7 mouse cellular contexts compared by ENCODE assay signal in the genomic region with DNA sequence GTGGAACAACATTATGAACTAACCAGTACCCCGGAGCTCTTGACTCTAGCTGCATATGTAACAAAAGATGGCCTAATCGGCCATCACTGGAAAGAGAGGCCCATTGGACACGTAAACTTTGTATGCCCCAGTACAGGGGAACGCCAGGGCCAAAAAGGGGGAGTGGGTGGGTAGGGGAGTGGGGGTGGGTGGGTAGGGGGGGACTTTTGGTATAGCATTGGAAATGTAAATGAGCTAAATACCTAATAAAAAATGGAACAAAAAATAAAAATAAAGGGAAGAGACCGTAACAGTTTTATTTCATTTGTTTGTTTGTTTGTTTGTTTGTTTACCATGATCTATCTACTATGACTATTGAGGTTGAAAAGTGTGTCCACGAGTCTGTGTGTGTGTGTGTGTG.
A peak's percentile ranks its signal among the peaks of the same experiment; 100 is the strongest.
DNase-seq lines count a peak whose midpoint lies in the region; ATAC-seq and TF ChIP-seq lines count a peak whose summit lies in the region.
"Not testable (repeated sequence)": the region's sequence is repeated elsewhere in the genome, so short reads cannot be mapped to it uniquely, and the experiment has no call there.

No protein-coding gene starts in this region.

- not testable (repeated sequence) for H3K36me3 ChIP-seq in embryonic facial prominence, embryonic 15.5 days; forebrain, postnatal 0 days (ENCODE audit: insufficient read depth); hindbrain, embryonic 11.5 days (ENCODE audit: control insufficient read depth, insufficient read depth, low read length); kidney, postnatal 0 days (ENCODE audit: insufficient read depth, low read length); lung, embryonic 15.5 days; neural tube, embryonic 11.5 days (ENCODE audit: control insufficient read depth, insufficient read depth, low read length); stomach, embryonic 15.5 days

- not testable (repeated sequence) for H3K4me2 ChIP-seq in embryonic facial prominence, embryonic 15.5 days (replicated peaks); forebrain, postnatal 0 days (ENCODE audit: low read depth); hindbrain, embryonic 11.5 days (replicated peaks; ENCODE audit: low read depth, low read length); kidney, postnatal 0 days (ENCODE audit: low read length); lung, embryonic 15.5 days; neural tube, embryonic 11.5 days (ENCODE audit: low read depth); stomach, embryonic 15.5 days

- not testable (repeated sequence) for H3K4me1 ChIP-seq in embryonic facial prominence, embryonic 15.5 days; forebrain, postnatal 0 days (ENCODE audit: insufficient read depth); hindbrain, embryonic 11.5 days (replicated peaks; ENCODE audit: control insufficient read depth, insufficient read depth, low read length); kidney, postnatal 0 days (replicated peaks; ENCODE audit: insufficient read depth, low read length); lung, embryonic 15.5 days; neural tube, embryonic 11.5 days (ENCODE audit: control insufficient read depth, insufficient read depth, low read length); stomach, embryonic 15.5 days

- H3K4me3 ChIP-seq in embryonic facial prominence, embryonic 15.5 days (replicated peaks); forebrain, postnatal 0 days (ENCODE audit: low read depth, low read length); hindbrain, embryonic 11.5 days (ENCODE audit: low read depth, low read length); kidney, postnatal 0 days (replicated peaks; ENCODE audit: low read depth, low read length); lung, embryonic 15.5 days; neural tube, embryonic 11.5 days (ENCODE audit: low read depth, low read length); stomach, embryonic 15.5 days (replicated peaks): not testable (repeated sequence)

- not testable (repeated sequence) for H3K27me3 ChIP-seq in embryonic facial prominence, embryonic 15.5 days; forebrain, postnatal 0 days (ENCODE audit: insufficient read depth, low read length); hindbrain, embryonic 11.5 days (ENCODE audit: control insufficient read depth, insufficient read depth, low read length); kidney, postnatal 0 days (ENCODE audit: insufficient read depth, low read length); lung, embryonic 15.5 days; neural tube, embryonic 11.5 days (ENCODE audit: control insufficient read depth, insufficient read depth, low read length); stomach, embryonic 15.5 days (replicated peaks)

- TF ChIP-seq CTCF in forebrain, postnatal 0 days (IDR thresholded peaks at IDR 0.05; ENCODE audit: low read depth); kidney, postnatal 0 days (IDR thresholded peaks at IDR 0.05; ENCODE audit: low read depth): not testable (repeated sequence)

- ATAC-seq in embryonic facial prominence, embryonic 15.5 days (ENCODE audit: insufficient number of reproducible peaks, low FRiP score, low TSS enrichment, low read depth) = peak; percentile 77; the same call in 1 of the 2 replicates
- peak; percentile 34; the same call in 1 of the 2 replicates for ATAC-seq in forebrain, postnatal 0 days
- ATAC-seq in hindbrain, embryonic 11.5 days (ENCODE audit: low FRiP score) = peak; percentile 78; the same call in 1 of the 2 replicates
- peak; percentile 78 for ATAC-seq in kidney, postnatal 0 days (replicated peaks; ENCODE audit: low FRiP score, low read depth)
- 0 out of 2 replicates have a peak, but pooled peaks have one; percentile 46 for ATAC-seq in lung, embryonic 15.5 days (ENCODE audit: borderline replicate concordance, extremely low read depth, low FRiP score, low TSS enrichment)
- ATAC-seq in neural tube, embryonic 11.5 days (ENCODE audit: insufficient read depth, low FRiP score, low TSS enrichment) = peak; percentile 92; the same call in 1 of the 2 replicates
- ATAC-seq in stomach, embryonic 15.5 days (ENCODE audit: insufficient read depth, low FRiP score, low read depth) = peak; percentile 66; the same call in 1 of the 2 replicates

- H3K9me3 ChIP-seq in embryonic facial prominence, embryonic 15.5 days (replicated peaks); forebrain, postnatal 0 days (ENCODE audit: low read length); hindbrain, embryonic 11.5 days (ENCODE audit: control insufficient read depth, low read length); kidney, postnatal 0 days (replicated peaks; ENCODE audit: low read length); lung, embryonic 15.5 days; neural tube, embryonic 11.5 days (ENCODE audit: control insufficient read depth, low read length); stomach, embryonic 15.5 days: not testable (repeated sequence)

- not testable (repeated sequence) for DNase-seq in forebrain, postnatal 0 days; hindbrain, embryonic 11.5 days (ENCODE audit: low spot score); kidney, postnatal 0 days (ENCODE audit: low spot score); neural tube, embryonic 11.5 days (ENCODE audit: low spot score)

- 88% methylated on average over 4 of the region's 6 CpGs for WGBS in embryonic facial prominence, embryonic 15.5 days
- 81% methylated on average over 2 of the region's 6 CpGs for WGBS in forebrain, postnatal 0 days
- 87% methylated on average over 2 of the region's 6 CpGs for WGBS in hindbrain, embryonic 11.5 days
- 90% methylated on average over 2 of the region's 6 CpGs for WGBS in kidney, postnatal 0 days
- 84% methylated on average over 3 of the region's 6 CpGs for WGBS in lung, embryonic 15.5 days
- WGBS in neural tube, embryonic 11.5 days = 77% methylated on average over 2 of the region's 6 CpGs
- 82% methylated on average over 4 of the region's 6 CpGs for WGBS in stomach, embryonic 15.5 days

- H3K27ac ChIP-seq in embryonic facial prominence, embryonic 15.5 days (replicated peaks); forebrain, postnatal 0 days (ENCODE audit: low read depth, low read length); hindbrain, embryonic 11.5 days (ENCODE audit: low read depth, low read length); kidney, postnatal 0 days; lung, embryonic 15.5 days; neural tube, embryonic 11.5 days (ENCODE audit: low read depth, low read length); stomach, embryonic 15.5 days: not testable (repeated sequence)

- H3K9ac ChIP-seq in embryonic facial prominence, embryonic 15.5 days; forebrain, postnatal 0 days; hindbrain, embryonic 11.5 days (ENCODE audit: low read depth, low read length); kidney, postnatal 0 days (ENCODE audit: low read depth, low read length); lung, embryonic 15.5 days; neural tube, embryonic 11.5 days (ENCODE audit: low read length); stomach, embryonic 15.5 days: not testable (repeated sequence)

Comparison
In these comparisons a context has a peak if more than half of its experiments do, and no peak if none do; other contexts are left out.
1. ATAC-seq: peak in every context shown above with its lines; median percentile 92 in neural tube, embryonic 11.5 days; 78 in hindbrain, embryonic 11.5 days; 78 in kidney, postnatal 0 days; 77 in embryonic facial prominence, embryonic 15.5 days; 66 in stomach, embryonic 15.5 days; 46 in lung, embryonic 15.5 days; 34 in forebrain, postnatal 0 days.